Mouse (Mus musculus): Measurements from ENCODE around the gene Hnrnpul2. TPM values are rescaled to one million over a fixed set of nuclear protein-coding genes. Genes with fewer than 3 reads are reported as not detected.
A peak's percentile ranks its signal among the peaks of the same experiment; 100 is the strongest.
"Not testable (repeated sequence)": the region's sequence is repeated elsewhere in the genome, so short reads cannot be mapped to it uniquely, and the experiment has no call there.

The Hnrnpul2 gene
- polyA plus RNA-seq, 1 experiment = 42.1 TPM

GRCm38 (mm10) chr19:8859018-8859417, 39.2 kb downstream of the Hnrnpul2 start:
- Histone ChIP-seq H3K36me3 (ENCODE audit: control insufficient read depth, insufficient read depth) (no peaks in the 10 kb centered on the region), H3K4me2 (ENCODE audit: low read depth) (no peak overlapping the region), H3ac (ENCODE audit: control insufficient read depth, insufficient read length) (no peak overlapping the region), H3K27me3 (ENCODE audit: control insufficient read depth, insufficient read depth, insufficient read length) (no peaks in the 10 kb centered on the region), H3K79me2 (ENCODE audit: control insufficient read depth, insufficient read depth) (no peaks in the 10 kb centered on the region), H3K4me3 (no peak overlapping the region)
- TF ChIP-seq POLR2A (IDR thresholded peaks at IDR 0.05; ENCODE audit: insufficient read length, low read depth) (no peak), MAX (IDR thresholded peaks at IDR 0.05; ENCODE audit: low read depth) (no peak), MYOG (IDR thresholded peaks at IDR 0.05; ENCODE audit: control insufficient read depth in 1 of 3, insufficient read depth in 1 of 3, insufficient read length in 2 of 3, low read depth in 2 of 3) (no peak), TCF3 (IDR thresholded peaks at IDR 0.05; ENCODE audit: insufficient read length, low read depth) (no peak), SRF (IDR thresholded peaks at IDR 0.05; ENCODE audit: control insufficient read depth, insufficient read length, low read depth) (no peak), TCF12 (IDR thresholded peaks at IDR 0.05; ENCODE audit: insufficient read depth, poor library complexity, severe bottlenecking) (no peak), POLR2AphosphoS2 (IDR thresholded peaks at IDR 0.05; ENCODE audit: insufficient read length, low read depth) (no peak), E2F4 (IDR thresholded peaks at IDR 0.05; ENCODE audit: insufficient read depth) (no peak), MYOD1 (IDR thresholded peaks at IDR 0.05; ENCODE audit: control insufficient read depth in 1 of 3, insufficient read length in 2 of 3, low read depth in 2 of 3) (no peak), CEBPB (IDR thresholded peaks at IDR 0.05; ENCODE audit: insufficient read depth, poor library complexity, severe bottlenecking) (no peak)

DNA sequence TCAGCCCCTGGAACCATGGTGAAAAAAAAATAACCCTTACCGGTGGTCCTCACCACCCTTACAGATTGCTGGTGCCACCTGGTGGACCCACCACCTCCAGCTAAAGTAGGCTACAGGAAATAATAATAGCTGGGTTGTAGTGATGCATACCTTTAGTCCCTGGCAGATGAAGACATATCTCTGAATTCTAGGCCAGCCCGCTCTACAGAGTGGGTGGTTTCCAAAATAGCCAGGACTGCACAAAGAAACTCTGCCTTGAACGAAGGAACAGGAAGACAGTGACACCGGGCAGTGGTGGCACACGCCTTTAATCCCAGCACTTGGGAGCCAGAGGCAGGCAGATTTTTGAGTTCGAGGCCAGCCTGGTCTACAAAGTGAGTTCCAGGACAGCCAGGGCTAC, 44.5 kb downstream of the Hnrnpul2 start:
- no peak overlapping the region for H3K4me3 ChIP-seq

DNA sequence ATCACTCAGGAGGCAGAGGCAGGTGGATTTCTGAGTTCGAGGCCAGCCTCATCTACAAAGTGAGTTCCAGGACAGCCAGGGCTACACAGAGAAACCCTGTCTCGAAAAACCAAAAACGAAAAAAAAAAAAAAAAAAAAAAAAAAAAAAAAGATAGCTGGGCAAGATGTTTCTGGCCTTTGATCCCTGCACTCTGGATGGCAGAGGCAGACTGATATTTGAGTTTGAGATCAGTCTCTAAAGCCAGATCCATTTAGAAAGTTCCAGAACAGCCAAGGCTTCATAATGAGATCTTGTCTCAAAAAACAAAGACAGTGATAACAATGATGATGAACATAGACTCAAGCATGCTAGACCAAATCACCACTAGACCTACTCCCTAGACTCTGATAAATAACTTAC, 50.6 kb downstream of the Hnrnpul2 start:
- Histone ChIP-seq H3K79me2 (ENCODE audit: control insufficient read depth, insufficient read depth) (peaks cover 19% of the 10 kb centered on the region), H3K4me3 (peak overlapping the region; percentile 77), H3ac (ENCODE audit: control insufficient read depth, insufficient read length) (peak overlapping the region; percentile 80), H3K36me3 (ENCODE audit: control insufficient read depth, insufficient read depth) (peaks cover 19% of the 10 kb centered on the region), H3K4me2 (ENCODE audit: low read depth) (peak overlapping the region; percentile 75)
- H3K27me3 ChIP-seq (ENCODE audit: control insufficient read depth, insufficient read depth, insufficient read length) = not testable (repeated sequence)

More for the DNA sequence above, 44.5 kb downstream of the Hnrnpul2 start:
- H3K27me3 ChIP-seq (ENCODE audit: control insufficient read depth, insufficient read depth, insufficient read length) = no peaks in the 10 kb centered on the region
- TF ChIP-seq MAX (IDR thresholded peaks at IDR 0.05; ENCODE audit: low read depth) (no peak), MYOD1 (IDR thresholded peaks at IDR 0.05; ENCODE audit: control insufficient read depth in 1 of 3, insufficient read length in 2 of 3, low read depth in 2 of 3) (no peak), SRF (IDR thresholded peaks at IDR 0.05; ENCODE audit: control insufficient read depth, insufficient read length, low read depth) (no peak), CEBPB (IDR thresholded peaks at IDR 0.05; ENCODE audit: insufficient read depth, poor library complexity, severe bottlenecking) (no peak), TCF12 (IDR thresholded peaks at IDR 0.05; ENCODE audit: insufficient read depth, poor library complexity, severe bottlenecking) (no peak), REST (IDR thresholded peaks at IDR 0.05; ENCODE audit: insufficient read depth, insufficient read length) (no peak), USF1 (IDR thresholded peaks at IDR 0.05; ENCODE audit: low read depth) (no peak), MYOG (IDR thresholded peaks at IDR 0.05; ENCODE audit: control insufficient read depth in 1 of 3, insufficient read depth in 1 of 3, insufficient read length in 2 of 3, low read depth in 2 of 3) (no peak), E2F4 (IDR thresholded peaks at IDR 0.05; ENCODE audit: insufficient read depth) (no peak), POLR2AphosphoS2 (IDR thresholded peaks at IDR 0.05; ENCODE audit: insufficient read length, low read depth) (no peak), POLR2A (IDR thresholded peaks at IDR 0.05; ENCODE audit: insufficient read length, low read depth) (no peak), TCF3 (IDR thresholded peaks at IDR 0.05; ENCODE audit: insufficient read length, low read depth) (no peak)
- no peaks in the 10 kb centered on the region for H3K36me3 ChIP-seq (ENCODE audit: control insufficient read depth, insufficient read depth)
- no peak overlapping the region for H3K4me2 ChIP-seq (ENCODE audit: low read depth)
- H3ac ChIP-seq (ENCODE audit: control insufficient read depth, insufficient read length) = no peak overlapping the region
- no peaks in the 10 kb centered on the region for H3K79me2 ChIP-seq (ENCODE audit: control insufficient read depth, insufficient read depth)

DNA sequence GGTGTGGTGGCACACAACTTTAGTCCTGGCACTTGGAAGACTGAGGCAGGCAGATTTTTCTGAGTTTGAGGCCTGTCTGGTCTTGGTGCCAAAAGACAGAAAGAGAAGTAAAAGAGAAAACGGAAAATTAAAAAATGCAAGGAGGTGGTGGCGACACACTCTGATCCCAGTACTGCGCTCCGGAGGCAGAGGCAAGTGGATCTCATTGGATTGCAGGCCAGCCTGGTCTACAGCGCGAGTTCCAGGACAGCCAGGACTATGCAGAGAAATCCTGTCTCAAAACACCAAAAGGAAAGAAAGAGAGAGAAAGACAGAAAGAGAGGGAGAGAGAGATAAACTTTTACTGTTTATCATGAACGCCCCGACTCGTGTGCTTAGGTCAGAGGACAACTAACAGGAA, 51.0 kb downstream of the Hnrnpul2 start:
- Histone ChIP-seq H3K27me3 (ENCODE audit: control insufficient read depth, insufficient read depth, insufficient read length) (no peaks in the 10 kb centered on the region), H3K36me3 (ENCODE audit: control insufficient read depth, insufficient read depth) (peaks cover 23% of the 10 kb centered on the region), H3K4me3 (peak overlapping the region; percentile 77), H3K79me2 (ENCODE audit: control insufficient read depth, insufficient read depth) (peaks cover 19% of the 10 kb centered on the region), H3ac (ENCODE audit: control insufficient read depth, insufficient read length) (peak overlapping the region; percentile 80), H3K4me2 (ENCODE audit: low read depth) (peak overlapping the region; percentile 75)
- TF ChIP-seq TCF12 (IDR thresholded peaks at IDR 0.05; ENCODE audit: insufficient read depth, poor library complexity, severe bottlenecking) = no peak
- TF ChIP-seq TCF3 (IDR thresholded peaks at IDR 0.05; ENCODE audit: insufficient read length, low read depth) = no peak
- no peak for TF ChIP-seq CEBPB (IDR thresholded peaks at IDR 0.05; ENCODE audit: insufficient read depth, poor library complexity, severe bottlenecking)
- TF ChIP-seq MYOG (IDR thresholded peaks at IDR 0.05; ENCODE audit: control insufficient read depth in 1 of 3, insufficient read depth in 1 of 3, insufficient read length in 2 of 3, low read depth in 2 of 3) = no peak
- no peak for TF ChIP-seq MAX (IDR thresholded peaks at IDR 0.05; ENCODE audit: low read depth)
- no peak for TF ChIP-seq REST (IDR thresholded peaks at IDR 0.05; ENCODE audit: insufficient read depth, insufficient read length)
- no peak for TF ChIP-seq POLR2AphosphoS2 (IDR thresholded peaks at IDR 0.05; ENCODE audit: insufficient read length, low read depth)
- no peak for TF ChIP-seq POLR2A (IDR thresholded peaks at IDR 0.05; ENCODE audit: insufficient read length, low read depth)
- no peak for TF ChIP-seq E2F4 (IDR thresholded peaks at IDR 0.05; ENCODE audit: insufficient read depth)
- no peak for TF ChIP-seq USF1 (IDR thresholded peaks at IDR 0.05; ENCODE audit: low read depth)
- no peak for TF ChIP-seq SRF (IDR thresholded peaks at IDR 0.05; ENCODE audit: control insufficient read depth, insufficient read length, low read depth)
- TF ChIP-seq MYOD1 (IDR thresholded peaks at IDR 0.05; ENCODE audit: control insufficient read depth in 1 of 3, insufficient read length in 2 of 3, low read depth in 2 of 3) = no peak

Measured in myocyte (in vitro differentiated cells).